Mouse (Mus musculus) midbrain, embryonic 16.5 days (tissue): ENCODE data around the gene Padi4. TPM values are rescaled to one million over a fixed set of nuclear protein-coding genes. Genes with fewer than 3 reads are reported as not detected.

Experiments used
- ATAC-seq: fragments of 200-750 bp; cut with Nextera tagmentation; 2 replicates; pipeline ENCODE4 v1.8.0; 2017; ENCODE audit warnings: moderate TSS enrichment
- H3K27ac ChIP-seq: fragments of 300-500 bp; sonication (generic); 2 replicates; pipeline ENCODE4 v1.5.1; 2014; ENCODE audit warnings: mild to moderate bottlenecking, low read length, mixed read lengths
- H3K27me3 ChIP-seq: fragments of 300-500 bp; sonication (generic); 2 replicates; pipeline ENCODE4 v1.6.1; 2014; ENCODE audit warnings: low read depth, low read length, mixed read lengths; ENCODE audit not compliant: control insufficient read depth, insufficient read depth
- H3K36me3 ChIP-seq: fragments of 300-500 bp; sonication (generic); 2 replicates; pipeline ENCODE4 v1.6.1; 2014; ENCODE audit warnings: mild to moderate bottlenecking, low read length, moderate library complexity, mixed read lengths; ENCODE audit not compliant: control insufficient read depth, insufficient read depth
- H3K4me1 ChIP-seq: fragments of 300-500 bp; sonication (generic); 2 replicates; pipeline ENCODE4 v1.6.1; 2014; ENCODE audit warnings: mild to moderate bottlenecking, low read length, mixed read lengths; ENCODE audit not compliant: control insufficient read depth, insufficient read depth
- H3K4me2 ChIP-seq: fragments of 300-500 bp; sonication (generic); 2 replicates; pipeline ENCODE4 v1.6.1; 2014; ENCODE audit warnings: mild to moderate bottlenecking, low read length, mixed read lengths
- H3K4me3 ChIP-seq: fragments of 300-500 bp; sonication (generic); 2 replicates; pipeline ENCODE4 v1.5.1; 2014; ENCODE audit warnings: low read depth, mild to moderate bottlenecking, low read length, moderate library complexity, mixed read lengths
- H3K9ac ChIP-seq: fragments of 300-500 bp; sonication (generic); 2 replicates; pipeline ENCODE4 v1.6.1; 2014; ENCODE audit warnings: low read depth, low read length, mixed read lengths
- H3K9me3 ChIP-seq: fragments of 300-500 bp; sonication (generic); replicated peaks from 2 replicates; pipeline ENCODE4 v1.6.1; 2014; ENCODE audit warnings: mild to moderate bottlenecking, low read length, mixed read lengths; ENCODE audit not compliant: control insufficient read depth, poor library complexity, severe bottlenecking
- WGBS: fragments of 180-500 bp; shearing (Covaris S2); extraction: QIAGEN DNeasy Blood & Tissue Kit; methylation state at CpG from one replicate; pipeline ENCODE4 v1.1.7; 2014; 5-methylcytosine and 5-hydroxymethylcytosine counted together
- polyA plus RNA-seq: library from polyadenylated mRNA; unstranded; fragments of >200 nt; fragmentation: Nextera tagmentation; extraction: Ambion mirVana; gene quantifications from 2 replicates; pipeline ENCODE4 v1.2.1, GENCODE M21; 2015

Padi4 gene
- polyA plus RNA-seq, 1 experiment from 2014 or later, result 0.25 TPM

- Histone ChIP-seq H3K9me3 (no peaks in the 10 kb centered on the region), H3K4me3 (no peak overlapping the region), H3K27me3 (no peaks in the 10 kb centered on the region), H3K4me2 (no peak overlapping the region), H3K4me1 (no peaks in the 10 kb centered on the region), H3K36me3 (no peaks in the 10 kb centered on the region), H3K27ac (no peak overlapping the region), H3K9ac (no peak overlapping the region)
- ATAC-seq, result no peak
- WGBS, result 79% methylated on average over 16 of the region's 16 CpGs
These were observed 17.0 kb upstream of the Padi4 start for GRCm38 (mm10) chr4:140791071-140791470.

GRCm38 (mm10) chr4:140789983-140790382, 15.9 kb upstream of the Padi4 start:
- WGBS, result 96% methylated on average over 4 of the region's 4 CpGs
- ATAC-seq, result no peak
- H3K36me3 ChIP-seq, result no peaks in the 10 kb centered on the region

GRCm38 (mm10) chr4:140788983-140789382, 14.9 kb upstream of the Padi4 start:
- H3K9ac ChIP-seq, result no peak overlapping the region
- no peaks in the 10 kb centered on the region for H3K27me3 ChIP-seq
- no peak for ATAC-seq
- H3K4me1 ChIP-seq, result no peaks in the 10 kb centered on the region
- H3K36me3 ChIP-seq, result no peaks in the 10 kb centered on the region
- H3K4me3 ChIP-seq, result no peak overlapping the region
- no peaks in the 10 kb centered on the region for H3K9me3 ChIP-seq
- no peak overlapping the region for H3K27ac ChIP-seq
- no peak overlapping the region for H3K4me2 ChIP-seq
- WGBS, result 41% methylated on average over 6 of the region's 6 CpGs

More at GRCm38 (mm10) chr4:140789983-140790382, 15.9 kb upstream of the Padi4 start:
- no peaks in the 10 kb centered on the region for H3K9me3 ChIP-seq
- H3K9ac ChIP-seq, result no peak overlapping the region
- no peak overlapping the region for H3K4me3 ChIP-seq
- no peaks in the 10 kb centered on the region for H3K4me1 ChIP-seq
- H3K27ac ChIP-seq, result no peak overlapping the region
- no peak overlapping the region for H3K4me2 ChIP-seq
- H3K27me3 ChIP-seq, result no peaks in the 10 kb centered on the region

- no peak overlapping the region for H3K4me2 ChIP-seq
- no peak overlapping the region for H3K9ac ChIP-seq
- H3K27me3 ChIP-seq, result no peaks in the 10 kb centered on the region
- no peak overlapping the region for H3K4me3 ChIP-seq
- H3K27ac ChIP-seq, result no peak overlapping the region
- no peaks in the 10 kb centered on the region for H3K4me1 ChIP-seq
- H3K9me3 ChIP-seq, result no peaks in the 10 kb centered on the region
- 79% methylated on average over 6 of the region's 6 CpGs for WGBS
- no peaks in the 10 kb centered on the region for H3K36me3 ChIP-seq
- no peak for ATAC-seq
These were observed 14.2 kb upstream of the Padi4 start for GRCm38 (mm10) chr4:140788264-140788663.

- WGBS, result 73% methylated on average over 4 of the region's 4 CpGs
- no peaks in the 10 kb centered on the region for H3K36me3 ChIP-seq
- no peaks in the 10 kb centered on the region for H3K27me3 ChIP-seq
- H3K27ac ChIP-seq, result no peak overlapping the region
- no peak overlapping the region for H3K4me2 ChIP-seq
- H3K9ac ChIP-seq, result no peak overlapping the region
- no peaks in the 10 kb centered on the region for H3K4me1 ChIP-seq
- no peaks in the 10 kb centered on the region for H3K9me3 ChIP-seq
- no peak for ATAC-seq
- no peak overlapping the region for H3K4me3 ChIP-seq
These were observed 13.4 kb upstream of the Padi4 start for GRCm38 (mm10) chr4:140787414-140787813.

GRCm38 (mm10) chr4:140785217-140785616, 11.2 kb upstream of the Padi4 start:
- Histone ChIP-seq H3K36me3 (no peaks in the 10 kb centered on the region), H3K9ac (no peak overlapping the region), H3K4me1 (no peaks in the 10 kb centered on the region), H3K9me3 (no peaks in the 10 kb centered on the region), H3K4me3 (no peak overlapping the region), H3K4me2 (no peak overlapping the region), H3K27ac (no peak overlapping the region), H3K27me3 (no peaks in the 10 kb centered on the region)
- ATAC-seq, result no peak
- 80% methylated on average over 5 of the region's 5 CpGs for WGBS

GRCm38 (mm10) chr4:140784292-140784945, 10.4 kb upstream of the Padi4 start:
- Histone ChIP-seq H3K4me1 (no peaks in the 10 kb centered on the region), H3K9me3 (no peaks in the 10 kb centered on the region), H3K27me3 (no peaks in the 10 kb centered on the region), H3K27ac (no peak overlapping the region), H3K36me3 (no peaks in the 10 kb centered on the region), H3K4me3 (no peak overlapping the region), H3K9ac (no peak overlapping the region), H3K4me2 (no peak overlapping the region)
- no peak for ATAC-seq
- WGBS, result 96% methylated on average over 9 of the region's 9 CpGs

GRCm38 (mm10) chr4:140782821-140783220, 8.8 kb upstream of the Padi4 start:
- ATAC-seq, result no peak
- H3K4me2 ChIP-seq, result no peak overlapping the region
- no peak overlapping the region for H3K9ac ChIP-seq
- no peaks in the 10 kb centered on the region for H3K9me3 ChIP-seq
- H3K36me3 ChIP-seq, result no peaks in the 10 kb centered on the region
- no peaks in the 10 kb centered on the region for H3K4me1 ChIP-seq
- H3K4me3 ChIP-seq, result no peak overlapping the region
- WGBS, result 87% methylated on average over 9 of the region's 9 CpGs
- no peak overlapping the region for H3K27ac ChIP-seq
- H3K27me3 ChIP-seq, result no peaks in the 10 kb centered on the region

GRCm38 (mm10) chr4:140780507-140780906, 6.5 kb upstream of the Padi4 start:
- H3K36me3 ChIP-seq, result no peaks in the 10 kb centered on the region
- no peak overlapping the region for H3K27ac ChIP-seq
- no peaks in the 10 kb centered on the region for H3K27me3 ChIP-seq
- H3K4me3 ChIP-seq, result no peak overlapping the region
- WGBS, result 85% methylated on average over 14 of the region's 14 CpGs
- no peak for ATAC-seq
- H3K4me2 ChIP-seq, result no peak overlapping the region
- no peaks in the 10 kb centered on the region for H3K4me1 ChIP-seq
- H3K9ac ChIP-seq, result no peak overlapping the region
- H3K9me3 ChIP-seq, result no peaks in the 10 kb centered on the region
